Mouse (Mus musculus) left cerebral cortex, postnatal 10 days (tissue): ENCODE data around the gene Cpm. TPM values are rescaled to one million over a fixed set of nuclear protein-coding genes. Genes with fewer than 3 reads are reported as not detected.

ENCODE experiments used
- DNase-seq, 2 experiments: peaks; one replicate each; pipeline ENCODE4 v3.0.0; 2021 to 2022; ENCODE audit warnings: low spot score in 2 of 2, mixed read lengths in 1 of 2; ENCODE audit errors: extremely low spot score in 1 of 2
- intact Hi-C: fragments of 180-260 bp; cut with DNase I; formaldehyde crosslinking; loops from one replicate; pipeline ENCODE4 v1.15.1; 2025
- total RNA-seq, 2 experiments: library from RNA; stranded (reverse); gene quantifications; 2 replicates each; pipeline ENCODE4 v1.2.3; 2021

The Cpm gene
- total RNA-seq, 2 experiments from 2014 or later, result 2.0 to 3.3 TPM

DNA sequence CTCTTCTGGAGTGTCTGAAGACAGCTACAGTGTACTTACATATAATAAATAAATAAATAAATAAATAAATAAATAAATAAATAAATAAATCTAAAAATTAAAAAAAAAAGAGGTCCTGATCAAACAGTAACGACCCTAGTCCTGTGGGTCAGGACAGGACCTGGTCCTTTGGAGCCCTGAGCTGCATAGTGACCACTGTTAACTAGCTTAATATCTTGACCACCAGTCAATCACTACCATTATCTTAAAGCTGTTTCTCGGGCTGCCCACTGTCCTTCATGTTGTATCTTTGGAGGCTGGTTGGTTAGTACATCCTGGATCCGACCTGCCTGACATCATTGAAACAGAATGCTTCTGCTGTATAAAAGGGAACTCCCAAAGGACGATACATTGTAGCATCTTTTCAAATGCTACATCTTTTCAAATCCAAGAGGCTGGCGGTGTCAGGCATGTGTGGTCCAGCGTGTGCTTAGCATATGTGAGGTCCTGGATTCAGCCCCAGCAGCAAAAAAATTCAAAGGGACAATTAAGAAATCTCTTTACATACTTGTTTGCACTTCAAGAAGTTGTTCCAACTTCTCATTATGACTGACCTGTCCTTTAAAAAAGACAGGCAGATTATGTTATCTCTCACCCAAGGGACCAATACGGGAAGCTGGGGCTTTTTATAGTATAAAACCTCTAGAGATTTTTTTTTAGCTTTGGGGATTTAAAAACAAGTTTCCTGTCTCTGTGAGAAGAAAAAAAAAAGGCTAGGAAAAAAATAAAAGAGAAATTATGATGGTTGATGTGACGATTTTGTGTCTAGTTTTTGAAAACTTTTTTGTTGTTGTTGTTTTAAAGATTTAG is 23.9 kb downstream of the Cpm start:
- intact Hi-C loops, result no loop called here
- DNase-seq, result no peak

DNA sequence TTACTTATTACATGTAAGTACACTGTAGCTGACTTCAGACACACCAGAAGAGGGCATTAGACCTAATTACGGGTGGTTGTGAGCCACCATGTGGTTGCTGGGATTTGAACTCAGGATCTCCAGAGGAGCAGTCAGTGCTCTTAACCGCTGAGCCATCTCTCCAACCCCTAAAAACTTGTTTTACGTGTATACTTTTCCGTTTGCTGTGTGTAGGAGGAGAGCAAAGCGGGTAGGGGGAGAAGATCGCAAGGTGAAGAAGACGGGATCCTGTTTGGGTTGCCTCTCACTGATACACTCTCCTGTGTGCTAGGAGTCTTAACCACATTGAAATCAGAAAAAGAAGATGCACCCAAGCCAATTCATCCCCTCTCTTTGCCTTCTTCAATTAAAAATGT is 24.5 kb downstream of the Cpm start:
- intact Hi-C loops, result no loop called here
- DNase-seq, result no peak

DNA sequence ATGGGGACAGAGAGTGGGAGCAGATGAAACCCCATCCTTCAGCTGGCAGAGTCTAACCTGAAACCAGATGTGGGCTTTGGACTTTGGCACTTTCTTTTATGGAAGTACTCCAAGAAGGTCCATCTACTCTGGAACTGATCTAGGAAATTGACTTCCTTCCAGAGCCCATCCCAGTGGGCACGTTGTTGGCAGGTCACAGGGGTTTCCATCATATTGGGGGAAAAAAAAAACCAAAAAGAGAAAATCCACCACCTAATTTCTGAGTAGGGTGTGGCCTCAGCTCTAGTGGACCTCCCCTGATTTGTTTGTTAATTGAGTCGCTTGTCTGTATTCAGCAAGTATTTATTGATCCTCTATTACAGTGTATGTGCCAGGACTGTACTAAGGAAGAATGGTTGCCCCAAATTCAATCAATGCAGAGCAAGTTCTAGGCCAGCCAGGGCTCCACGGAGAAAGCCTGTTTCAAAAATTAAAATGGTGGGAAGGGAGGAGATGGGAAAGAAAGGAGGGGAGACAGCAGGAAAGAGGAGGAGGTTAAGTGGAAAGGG is 25.4 kb downstream of the Cpm start:
- intact Hi-C loops, result no loop called here
- no peak for DNase-seq

DNA sequence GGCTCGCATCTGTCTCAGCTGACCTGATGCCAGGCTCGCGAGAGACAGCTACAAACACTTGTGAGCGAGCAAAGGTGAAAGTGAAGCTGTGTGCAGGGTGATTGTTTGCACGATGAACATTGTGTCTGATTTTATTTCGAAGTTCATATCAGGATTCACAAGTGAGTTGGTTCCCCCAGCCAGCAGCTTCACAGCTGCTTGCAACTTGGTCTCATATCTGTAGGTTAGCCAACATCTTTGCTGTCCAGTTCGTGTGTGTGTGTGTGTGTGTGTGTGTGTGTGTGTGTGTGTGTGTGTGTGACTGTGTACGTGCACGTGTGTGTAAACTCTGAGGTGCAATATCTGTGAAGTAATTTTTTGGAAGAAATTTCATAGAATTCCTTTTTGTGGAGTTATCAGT is 26.2 kb downstream of the Cpm start:
- intact Hi-C loops, result no loop called here
- DNase-seq, result no peak

DNA sequence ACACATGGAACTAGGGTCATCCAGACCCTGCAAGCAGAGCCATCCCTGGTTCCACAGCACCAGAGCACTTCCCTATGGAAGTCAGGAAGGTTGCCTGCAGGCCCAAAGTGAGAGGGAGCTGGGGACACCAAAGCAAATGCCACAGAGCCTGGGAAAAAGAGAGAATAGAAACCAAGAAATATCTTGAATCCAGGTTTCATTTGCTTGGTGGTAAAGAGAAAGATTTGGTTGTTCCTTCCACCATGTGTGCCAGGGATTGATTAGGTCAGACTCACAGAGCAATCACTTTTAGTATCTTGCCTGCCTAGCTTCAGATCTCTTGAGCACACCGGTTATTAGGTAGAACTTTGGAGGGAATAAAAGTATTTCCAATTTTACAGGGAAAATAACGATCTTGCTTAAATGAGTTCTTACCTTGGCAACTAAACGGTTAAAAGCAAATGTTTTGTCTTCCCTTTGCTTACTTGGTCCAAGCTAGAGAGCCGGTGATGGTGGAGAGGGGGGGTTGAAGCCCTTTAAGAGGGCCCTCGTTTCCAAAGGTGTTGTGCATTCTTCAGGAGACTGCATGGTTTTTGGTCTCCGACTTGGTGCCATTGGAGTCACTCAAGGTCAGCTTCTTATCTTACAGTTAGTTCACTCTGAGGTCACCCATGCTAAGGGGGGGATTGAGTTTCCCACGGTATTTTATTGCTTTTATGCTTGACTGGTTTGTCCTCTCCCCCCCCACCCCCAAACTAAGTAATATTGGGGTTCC is 26.8 kb downstream of the Cpm start:
- DNase-seq, result no peak
- intact Hi-C loops, result no loop called here

DNA sequence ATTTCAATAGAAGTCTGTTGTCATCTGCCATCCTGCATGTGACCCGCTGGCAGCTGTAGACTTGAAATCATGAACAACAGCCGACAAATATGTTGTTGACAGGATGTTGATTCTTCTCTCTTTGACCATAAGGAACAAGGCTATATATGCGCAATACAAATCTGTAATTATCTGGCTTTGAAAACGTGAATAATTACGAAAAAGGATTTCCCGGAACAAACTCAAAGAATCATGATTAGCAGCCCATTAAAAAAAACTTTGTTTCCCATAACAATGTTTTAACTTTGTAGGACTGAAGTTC is 27.3 kb downstream of the Cpm start:
- intact Hi-C loops, result no loop called here
- no peak for DNase-seq

DNA sequence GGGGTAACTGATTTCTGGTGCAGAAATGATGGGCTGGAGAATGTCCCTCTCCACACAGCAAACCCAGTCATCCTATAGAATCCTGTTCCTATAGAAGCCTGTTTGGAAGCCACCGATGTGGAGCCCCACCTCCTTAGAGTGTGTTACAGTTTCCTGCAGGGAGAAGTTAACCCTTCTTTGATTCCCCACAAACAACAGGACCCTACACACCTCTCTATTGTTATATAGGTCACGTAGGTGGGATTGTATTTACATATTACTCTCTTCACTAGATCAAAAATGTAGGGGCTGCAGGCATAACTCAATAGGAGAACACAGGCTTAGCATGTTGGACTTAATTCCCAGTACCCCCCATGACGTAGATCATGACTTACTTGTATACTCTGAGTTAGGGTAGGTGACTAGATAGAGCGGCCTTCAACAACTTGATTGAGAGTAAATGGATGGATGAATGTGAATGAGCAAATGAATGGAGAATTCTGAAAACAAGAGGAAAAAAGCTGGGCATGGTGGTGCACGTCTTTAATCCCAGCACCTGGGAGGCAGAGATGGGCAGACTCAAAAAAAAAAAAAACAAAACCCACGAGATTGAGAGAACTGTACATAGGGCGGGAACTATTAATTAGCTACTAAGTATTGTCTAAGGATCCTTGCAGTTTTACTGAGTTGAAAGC is 27.8 kb downstream of the Cpm start:
- no peak for DNase-seq
- intact Hi-C loops, result no loop called here

DNA sequence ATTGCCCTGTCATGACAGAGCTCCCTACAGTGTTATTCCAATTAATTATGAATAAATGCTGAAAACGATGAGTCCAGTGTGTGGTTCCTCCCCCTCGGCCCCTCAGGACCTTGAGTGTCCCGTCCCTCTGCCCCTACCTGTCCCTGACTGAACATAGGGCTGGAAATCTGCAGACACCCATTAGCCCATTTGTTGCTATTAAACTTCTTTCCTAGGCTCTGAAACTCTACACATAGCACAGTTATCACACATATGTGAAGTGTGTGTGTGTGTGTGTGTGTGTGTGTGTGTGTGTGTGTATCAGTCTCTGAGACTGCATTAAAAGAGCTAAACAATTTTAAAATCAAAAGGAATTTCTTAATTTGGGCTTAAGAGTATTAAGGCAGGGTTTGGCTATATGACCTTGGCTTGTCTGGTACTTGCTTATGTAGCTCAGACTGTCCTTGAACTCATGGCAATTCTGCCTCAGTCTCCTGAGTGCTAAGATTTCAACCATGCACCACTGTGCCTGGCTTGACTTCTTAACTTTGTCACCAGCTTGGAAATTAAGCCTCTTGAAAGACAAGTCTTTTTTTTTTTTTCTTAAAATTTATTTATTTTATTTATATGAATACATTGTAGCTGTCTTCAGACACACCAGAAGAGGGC is 28.5 kb downstream of the Cpm start:
- no peak for DNase-seq
- intact Hi-C loops, result no loop called here

DNA sequence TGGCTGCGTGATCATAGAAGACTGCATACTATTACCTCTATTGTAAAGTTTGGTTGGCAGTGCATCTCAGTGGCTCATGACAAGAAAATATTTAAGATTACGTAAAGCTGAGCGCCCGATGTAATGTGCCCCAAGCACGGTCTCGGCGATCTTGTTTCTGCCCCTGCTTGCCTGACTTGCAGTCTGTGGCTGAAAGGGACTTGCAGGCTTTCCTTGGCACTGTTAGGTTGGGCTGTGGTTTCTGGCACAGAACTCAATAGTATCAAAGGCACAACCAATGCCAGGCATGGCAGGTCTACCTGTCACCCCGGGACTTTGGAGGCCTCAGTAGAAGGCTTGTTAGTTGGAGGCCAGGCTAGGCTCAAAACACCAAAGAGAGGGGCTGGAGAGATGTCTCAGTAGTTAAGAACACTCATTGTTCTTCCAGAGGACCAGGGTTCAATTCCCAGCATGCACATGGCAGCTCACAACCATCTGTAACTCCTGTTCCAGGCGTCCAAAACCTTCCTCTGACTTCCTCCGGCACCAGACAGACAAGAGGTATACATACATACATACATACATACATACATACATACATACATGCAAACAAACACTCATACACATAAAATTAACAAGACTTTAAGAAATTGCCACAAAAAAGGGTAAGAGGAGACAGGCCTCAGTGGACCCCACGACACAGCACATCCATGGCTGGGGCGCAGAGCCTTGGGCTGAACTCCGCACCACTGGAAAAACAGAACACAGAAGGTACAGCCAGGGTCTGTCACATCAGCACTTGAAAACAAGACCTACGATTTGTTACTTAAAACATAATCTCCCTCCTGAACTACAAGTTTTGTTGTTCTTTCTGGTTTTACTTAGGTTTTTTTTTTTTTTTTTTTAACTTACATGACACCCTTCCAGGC is 29.5 kb downstream of the Cpm start:
- no peak for DNase-seq
- intact Hi-C loops, result no loop called here

DNA sequence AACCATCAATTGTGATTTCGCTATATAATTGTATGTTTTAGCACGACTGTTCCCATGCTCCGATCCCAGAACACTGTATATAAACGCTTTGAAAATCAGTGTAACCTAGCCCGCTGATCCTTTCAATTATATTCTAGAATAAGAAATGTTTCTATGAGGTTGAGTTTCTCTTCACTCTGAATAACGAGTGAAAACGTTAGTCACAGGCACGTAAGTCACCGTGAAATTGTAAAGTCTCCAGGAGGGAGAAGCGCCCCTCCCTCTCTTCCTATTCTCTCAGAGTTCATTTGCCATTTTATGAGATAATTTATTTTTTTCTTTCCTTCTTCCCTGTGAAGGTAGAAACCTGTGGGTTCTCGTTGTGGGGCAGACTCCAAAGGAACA is 30.1 kb downstream of the Cpm start:
- intact Hi-C loops, result no loop called here
- no peak for DNase-seq

DNA sequence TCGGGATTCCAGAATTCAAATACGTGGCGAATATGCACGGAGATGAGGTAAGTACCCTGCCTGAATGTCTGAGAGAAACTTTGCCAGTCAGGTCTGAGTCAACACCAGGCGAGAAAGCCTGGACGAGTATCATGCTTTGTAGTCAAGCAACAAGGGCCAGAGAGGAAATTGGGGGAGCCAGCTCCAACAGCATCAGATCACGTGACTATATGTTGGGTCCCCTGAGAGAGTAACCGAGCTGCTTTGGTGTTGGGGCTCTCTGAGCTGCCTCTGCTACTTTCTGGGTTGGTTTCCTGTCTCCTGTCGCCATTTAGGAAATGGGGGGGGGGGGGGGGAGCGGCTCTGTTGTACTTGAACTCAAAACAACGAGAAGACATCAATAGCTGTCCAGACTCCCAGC is 30.5 kb downstream of the Cpm start:
- DNase-seq, result no peak
- intact Hi-C loops, result no loop called here

DNA sequence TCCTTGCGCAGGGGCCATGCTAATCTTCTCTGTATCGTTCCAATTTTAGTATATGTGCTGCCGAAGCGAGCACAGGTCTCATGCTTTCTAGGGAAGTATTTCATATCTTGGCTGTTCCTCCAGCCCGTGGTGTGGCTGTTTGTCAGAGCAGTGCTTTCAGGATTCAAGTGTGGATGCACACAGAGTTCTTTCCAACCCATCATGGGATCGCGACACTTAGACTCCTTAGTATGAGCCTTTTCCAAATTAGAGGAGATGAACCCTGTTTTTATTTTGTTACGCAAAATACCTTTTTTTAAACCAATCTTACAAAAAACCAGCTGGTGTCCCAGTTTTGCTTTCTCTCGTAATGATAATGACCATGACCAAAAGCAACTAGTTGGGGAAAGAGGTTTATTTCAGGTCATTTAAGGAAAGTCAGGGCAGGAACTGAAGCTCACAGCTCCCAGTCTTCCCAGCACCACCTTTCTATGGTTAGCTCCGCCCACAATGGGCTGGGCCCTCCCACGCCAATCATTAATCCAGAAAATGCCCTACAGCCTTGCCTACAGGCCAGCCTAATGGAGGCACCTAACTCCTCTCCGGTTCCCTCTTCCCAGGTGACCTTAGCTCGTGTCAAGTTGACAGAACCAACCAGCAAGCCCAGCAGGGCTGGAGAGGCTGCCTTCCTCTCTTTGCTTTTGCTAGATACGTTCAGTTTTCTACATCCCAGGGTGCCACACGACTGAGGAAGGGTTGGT is 33.2 kb downstream of the Cpm start:
- DNase-seq, result no peak
- intact Hi-C loops, result no loop called here

DNA sequence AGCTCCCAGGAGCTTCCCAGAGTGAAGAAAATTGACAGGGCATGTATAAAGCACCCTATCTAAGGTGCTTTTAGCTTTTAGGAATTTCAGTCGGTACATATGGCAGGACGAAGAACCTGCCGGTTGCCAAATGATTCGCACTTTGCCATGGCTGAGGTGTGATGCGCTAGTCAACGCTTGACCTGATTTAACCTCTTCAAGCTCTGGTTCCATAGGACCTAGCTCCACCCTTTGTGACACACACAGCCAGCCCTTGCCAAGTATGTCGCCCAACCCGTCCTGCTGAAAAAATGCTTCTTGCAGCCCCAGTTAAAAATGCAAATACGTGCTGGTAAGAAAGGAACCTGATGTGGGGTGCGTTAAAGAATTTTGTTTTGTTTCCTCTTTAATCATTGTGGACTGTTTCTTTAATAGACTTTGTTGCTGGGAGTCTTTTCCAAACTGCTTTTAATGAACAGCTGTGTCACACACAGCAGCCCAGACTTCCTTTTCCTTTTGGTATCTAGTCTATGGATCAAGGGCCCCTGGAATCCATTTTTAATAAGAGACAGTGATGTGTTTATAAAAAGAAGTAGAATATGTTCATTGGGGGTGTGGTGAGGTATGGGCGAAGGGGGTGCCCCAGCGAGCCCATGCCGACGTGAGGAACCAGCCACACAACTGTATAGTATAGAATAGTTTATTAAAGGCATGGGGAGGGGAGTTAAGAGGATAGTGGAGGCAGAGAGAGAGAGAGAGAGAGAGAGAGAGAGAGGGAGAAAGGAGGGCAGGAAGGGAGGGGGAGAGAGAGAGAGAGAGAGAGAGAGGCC is 34.0 kb downstream of the Cpm start:
- no peak for DNase-seq
- intact Hi-C loops, result no loop called here

DNA sequence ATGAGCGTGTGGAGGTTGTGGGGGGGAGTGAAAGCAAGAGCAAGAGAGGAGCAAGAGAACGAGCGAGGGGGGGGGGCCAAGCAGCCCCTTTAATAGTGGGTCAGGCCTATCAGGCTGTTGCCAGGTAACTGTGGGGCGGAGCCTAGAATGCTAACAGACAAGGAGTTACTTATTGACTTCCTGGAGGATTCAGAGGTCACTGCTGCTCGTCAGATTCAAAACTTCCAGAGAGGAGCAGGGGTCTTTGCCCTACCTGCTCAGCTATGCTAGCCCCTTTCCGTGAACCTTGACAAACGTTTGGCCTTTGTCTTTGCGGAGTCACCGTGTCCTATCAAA is 34.5 kb downstream of the Cpm start:
- intact Hi-C loops, result no loop called here
- no peak for DNase-seq

DNA sequence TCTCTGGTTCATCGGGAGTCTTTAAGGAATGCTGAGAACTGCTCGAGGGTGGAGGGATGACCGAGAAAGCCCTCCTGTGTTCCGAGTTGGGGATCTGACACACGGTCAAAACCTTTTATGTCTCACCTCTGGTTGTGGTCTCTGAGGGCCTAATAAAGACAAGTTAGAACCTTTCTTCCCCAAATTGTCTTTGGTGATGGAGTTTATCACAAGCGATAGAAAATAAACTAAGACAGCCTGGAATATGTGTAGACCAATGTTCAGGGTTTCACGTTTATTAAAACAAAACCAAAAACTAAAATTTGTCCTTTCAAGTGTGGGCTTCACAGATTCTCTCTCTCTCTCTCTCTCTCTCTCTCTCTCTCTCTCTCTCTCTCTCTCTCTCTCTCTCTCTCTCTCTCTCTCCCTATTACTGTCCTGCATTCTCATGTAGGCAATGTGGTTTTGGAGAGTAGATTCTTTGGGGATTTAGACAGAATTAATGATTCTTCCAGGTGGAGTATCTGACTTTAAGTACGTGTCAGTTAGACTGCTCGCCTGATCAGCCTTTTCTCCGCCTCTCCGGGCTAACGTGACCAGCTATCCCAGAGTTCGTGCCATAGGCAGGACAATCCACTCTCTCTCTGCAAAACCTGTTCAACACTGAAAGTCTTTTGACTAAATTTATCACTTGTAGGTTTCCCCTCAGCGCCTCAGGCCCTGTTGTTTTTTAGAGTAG is 35.1 kb downstream of the Cpm start:
- intact Hi-C loops, result no loop called here
- DNase-seq, result no peak

DNA sequence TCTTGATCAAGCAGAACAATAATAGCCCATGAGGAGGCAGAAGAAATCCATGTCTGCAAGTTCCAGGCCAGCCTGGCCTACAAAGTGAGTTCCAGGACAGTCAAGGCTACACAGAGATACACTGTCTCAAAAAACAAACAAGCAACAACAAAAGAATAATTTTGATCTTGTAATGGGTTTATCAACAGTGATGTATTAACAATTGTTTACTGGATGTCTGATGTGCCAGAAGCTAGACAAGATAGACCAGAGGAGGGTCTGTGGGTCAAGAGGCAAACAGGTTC is 35.6 kb downstream of the Cpm start:
- DNase-seq, result no peak
- intact Hi-C loops, result no loop called here
